Mouse (Mus musculus) lung, adult 2 months (tissue): ENCODE results near the gene Ocel1. TPM values are rescaled to one million over a fixed set of nuclear protein-coding genes. Genes with fewer than 3 reads are reported as not detected.

Experiments
- DNase-seq: peaks from one replicate; pipeline ENCODE4 v3.0.0; 2022
- H3K4me1 ChIP-seq: fragments of 200-500 bp; 2 replicates; pipeline ENCODE4 v1.6.1; 2011; ENCODE audit warnings: low read length; ENCODE audit not compliant: control insufficient read depth, insufficient read depth
- H3K4me3 ChIP-seq: fragments of 200-500 bp; replicated peaks from 2 replicates; pipeline ENCODE3; 2011; ENCODE audit warnings: low read depth, mild to moderate bottlenecking, control low read depth, low read length; ENCODE audit errors: extremely low read depth
- CTCF ChIP-seq: fragments of 200-500 bp; IDR thresholded peaks from 2 replicates; pipeline ENCODE4 v1.5.1; 2011; ENCODE audit warnings: mild to moderate bottlenecking, low read length, control low read depth; ENCODE audit not compliant: insufficient read depth
- POLR2A ChIP-seq: fragments of 200-500 bp; IDR thresholded peaks from 2 replicates; pipeline ENCODE4 v1.6.1; 2011; ENCODE audit warnings: low read depth, mild to moderate bottlenecking, control low read depth, low read length, borderline replicate concordance; ENCODE audit errors: extremely low read depth
- WGBS: fragments of 180-500 bp; shearing (Covaris S2); methylation state at CpG from one replicate; pipeline ENCODE4 v1.1.7; 2018; 5-methylcytosine and 5-hydroxymethylcytosine counted together
- polyA plus RNA-seq: library from polyadenylated mRNA; depleted of rRNA; stranded (reverse); fragments of >200 nt; gene quantifications from 2 replicates; pipeline ENCODE4 v1.2.3, GENCODE M21; 2012; rRNA removed

Gene Ocel1
- polyA plus RNA-seq, 1 experiment: 16.9 TPM

DNA sequence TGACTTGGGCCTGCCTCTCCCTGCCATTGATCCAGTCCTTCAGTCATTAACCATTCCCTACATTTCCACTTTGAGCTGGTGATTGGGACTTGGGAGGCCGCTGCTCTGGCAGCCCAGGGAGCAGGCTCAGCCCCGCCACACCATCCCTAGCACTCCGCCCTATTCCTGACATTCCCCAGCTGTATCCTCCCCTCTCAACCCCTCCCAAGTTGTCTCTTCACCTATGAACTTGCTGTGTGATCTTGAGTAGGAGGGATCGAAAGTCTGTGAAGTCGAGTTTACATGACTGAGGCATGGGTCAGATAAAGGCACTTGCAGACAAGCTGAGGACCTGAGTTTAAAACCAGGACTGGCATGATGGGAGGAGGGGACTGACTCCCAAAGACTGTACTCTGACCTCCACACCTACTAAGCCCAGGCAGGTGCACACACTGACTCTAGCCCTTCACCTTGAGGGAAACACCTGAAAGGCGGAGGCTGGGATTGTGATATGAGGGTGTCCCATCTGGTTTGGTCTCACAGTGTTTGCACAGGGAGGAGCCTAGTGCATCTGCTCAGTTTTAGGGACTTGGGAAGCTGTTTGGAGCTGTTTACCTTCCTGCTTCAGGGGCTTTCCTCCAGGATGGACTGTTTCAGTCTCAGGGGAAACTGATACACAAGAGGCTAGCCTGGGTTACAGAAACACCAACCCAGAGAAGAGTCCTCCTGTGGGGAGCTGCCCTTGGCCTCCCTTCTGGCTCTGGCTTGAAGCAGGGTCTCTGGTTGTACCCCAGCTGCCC, 32.2 kb downstream of the Ocel1 start:
- no peak for DNase-seq
- H3K4me3 ChIP-seq: no peak overlapping the region
- peaks cover 6% of the 10 kb centered on the region; the same call in 1 of the 2 replicates for H3K4me1 ChIP-seq
- WGBS: 64% methylated on average over 6 of the region's 6 CpGs
- TF ChIP-seq POLR2A (no peak), CTCF (no peak)

DNA sequence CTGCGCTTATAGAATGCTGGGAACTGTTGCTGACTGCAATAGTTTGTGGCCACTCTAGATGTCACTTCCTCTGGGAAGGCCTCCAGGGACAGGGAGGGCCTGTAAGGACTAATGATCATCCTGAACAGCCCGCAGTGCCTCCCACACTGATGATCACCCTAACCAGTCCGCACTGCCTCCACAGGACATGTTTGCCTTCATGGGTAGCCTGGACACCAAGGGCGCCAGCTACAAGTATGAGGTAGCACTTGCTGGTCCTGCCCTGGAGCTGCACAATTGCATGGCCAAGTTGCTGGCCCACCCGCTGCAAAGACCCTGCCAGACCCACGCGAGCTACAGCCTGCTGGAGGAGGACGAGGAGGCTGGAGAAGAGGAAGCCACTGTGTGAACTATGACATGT, 32.9 kb downstream of the Ocel1 start:
- Histone ChIP-seq H3K4me1 (peaks cover 6% of the 10 kb centered on the region; the same call in 1 of the 2 replicates), H3K4me3 (no peak overlapping the region)
- no peak for TF ChIP-seq CTCF
- no peak for TF ChIP-seq POLR2A
- no peak for DNase-seq
- 85% methylated on average over 8 of the region's 8 CpGs for WGBS

DNA sequence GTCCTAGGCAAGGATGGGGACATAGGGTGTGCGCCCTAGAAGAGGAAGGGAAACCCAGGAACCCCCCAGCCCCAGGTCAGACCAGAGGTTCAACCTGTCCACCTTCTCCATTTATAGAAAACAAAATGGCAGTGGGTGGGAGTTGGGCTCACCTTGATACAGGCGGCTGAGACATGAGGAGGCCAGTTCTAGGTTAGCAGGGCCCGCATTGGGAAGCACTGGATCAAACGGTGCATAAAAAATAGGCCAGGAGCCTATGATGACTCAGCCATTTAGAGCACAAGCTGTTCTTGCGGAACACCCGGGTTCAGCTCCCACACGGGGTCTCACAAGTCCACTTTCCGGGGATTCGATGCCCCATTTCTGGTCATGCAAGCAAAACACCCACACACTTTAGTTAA, 33.9 kb downstream of the Ocel1 start:
- 67% methylated on average over 9 of the region's 9 CpGs for WGBS
- no peak for DNase-seq
- TF ChIP-seq POLR2A (no peak), CTCF (no peak)
- no peak overlapping the region for H3K4me3 ChIP-seq
- H3K4me1 ChIP-seq: peaks cover 6% of the 10 kb centered on the region; the same call in 1 of the 2 replicates

DNA sequence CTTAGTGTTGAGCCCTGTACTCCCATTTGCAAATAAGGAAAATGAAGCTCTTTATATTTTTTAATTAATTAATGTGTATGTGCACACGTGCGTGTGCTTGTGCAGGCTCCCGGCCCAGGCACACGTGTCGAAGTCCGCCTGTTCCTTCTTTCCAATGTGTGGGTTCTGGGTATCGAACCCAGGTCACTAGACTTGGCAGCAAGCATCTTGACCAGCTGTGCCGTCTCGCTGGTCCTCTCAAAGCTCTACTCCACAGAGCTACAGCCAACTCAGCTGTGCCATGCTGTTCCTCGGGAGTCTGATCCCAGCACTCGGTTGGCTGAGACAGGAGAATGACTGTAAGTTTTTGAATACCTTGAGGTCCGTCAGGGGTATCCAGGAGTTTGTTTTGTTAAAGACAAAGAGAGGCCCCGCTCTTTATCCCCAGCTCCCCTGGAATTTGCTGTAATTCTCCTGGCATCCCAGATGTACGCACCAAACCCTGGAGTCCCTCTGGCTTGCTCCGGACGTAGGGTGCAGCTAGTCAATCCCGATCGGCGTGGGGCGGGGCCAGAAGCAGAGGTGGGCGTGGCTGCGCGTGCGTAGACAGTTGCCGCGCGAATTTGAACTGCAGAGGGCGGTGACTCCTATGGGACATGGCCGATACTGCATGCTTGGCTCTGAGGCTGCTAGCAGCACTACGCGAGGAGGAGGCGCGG, 34.5 kb downstream of the Ocel1 start, which contains the start of gene Ankle1:
Ankle1 (plus strand) TSS at position 610 of the 698 bp plus-strand sequence.
- peak; percentile 98 for DNase-seq
- Histone ChIP-seq H3K4me1 (peaks cover 6% of the 10 kb centered on the region; the same call in 1 of the 2 replicates), H3K4me3 (peak within 1 kb of the TSS; percentile 29)
- 13% methylated on average over 33 of the region's 33 CpGs for WGBS
- peak; percentile 64; the same call in 1 of the 2 replicates for TF ChIP-seq POLR2A
- TF ChIP-seq CTCF: peak; percentile 49

DNA sequence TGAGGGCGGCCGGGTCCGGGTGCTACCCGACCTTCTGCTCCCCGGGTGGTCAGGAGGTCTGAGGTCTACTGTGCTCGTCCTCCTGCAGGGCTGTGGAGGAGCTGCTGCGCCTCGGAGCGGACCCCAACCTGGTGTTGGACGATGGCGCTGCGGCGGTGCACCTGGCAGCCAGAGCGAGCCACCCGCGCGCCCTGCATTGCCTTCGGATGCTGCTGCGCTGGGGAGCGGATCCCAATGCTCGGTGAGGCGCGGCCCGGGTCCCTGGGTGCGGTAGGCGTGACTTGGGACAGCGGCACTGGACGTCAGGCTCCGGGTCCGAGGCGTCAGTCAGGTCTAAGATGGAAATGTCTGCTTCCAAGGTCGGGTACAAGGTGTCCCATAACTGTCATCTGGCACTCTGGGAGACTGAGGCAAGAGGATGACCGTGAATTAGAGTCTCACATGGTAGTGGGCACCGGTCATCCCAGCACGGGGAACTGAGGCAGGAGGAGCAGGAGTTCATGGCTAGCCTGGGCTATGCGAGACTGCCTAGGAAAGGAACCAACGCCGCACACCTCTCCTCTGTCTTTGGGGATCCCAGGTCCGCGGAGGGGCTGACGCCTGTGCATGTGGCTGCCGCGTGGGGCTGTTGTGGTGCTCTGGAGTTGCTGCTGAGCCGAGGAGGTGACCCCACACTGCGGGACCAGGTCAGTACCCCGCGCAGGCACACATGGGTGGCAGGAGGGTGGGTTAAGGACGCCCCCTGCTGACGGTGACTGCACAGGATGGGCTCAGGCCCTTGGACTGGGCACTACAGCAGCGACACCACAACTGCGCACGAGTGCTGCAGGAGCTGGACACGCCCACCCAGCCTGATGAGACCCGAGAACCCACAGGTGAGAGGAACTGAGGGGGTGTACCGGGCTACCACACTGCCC, 35.3 kb downstream of the Ocel1 start:
- H3K4me1 ChIP-seq: peaks cover 6% of the 10 kb centered on the region; the same call in 1 of the 2 replicates
- H3K4me3 ChIP-seq: no peak overlapping the region
- WGBS: under 1% methylated on average over 55 of the region's 55 CpGs
- peak; percentile 57 for DNase-seq
- TF ChIP-seq POLR2A: no peak
- peak; percentile 70 for TF ChIP-seq CTCF

DNA sequence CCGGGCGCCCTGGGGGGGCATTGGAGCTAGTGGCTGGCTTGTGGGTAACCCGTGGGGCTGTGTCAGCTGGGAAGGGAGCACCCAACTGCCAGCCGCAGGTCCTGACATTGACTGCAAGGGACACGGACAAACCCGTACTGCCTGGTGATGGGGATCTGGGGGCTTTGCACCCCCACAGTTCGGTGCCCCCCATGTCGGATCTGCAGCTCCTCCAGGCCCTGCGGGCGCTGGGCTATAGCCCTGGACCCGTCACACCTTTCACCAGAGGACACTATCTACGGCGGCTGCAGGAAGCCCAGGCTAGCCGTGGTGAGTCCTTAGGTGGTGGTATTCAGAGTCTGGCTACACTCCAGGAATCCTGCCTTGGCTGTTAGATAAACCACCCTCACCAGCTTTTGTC, 36.3 kb downstream of the Ocel1 start:
- H3K4me3 ChIP-seq: no peak overlapping the region
- DNase-seq: no peak
- no peak for TF ChIP-seq POLR2A
- no peak for TF ChIP-seq CTCF
- 89% methylated on average over 14 of the region's 14 CpGs for WGBS
- H3K4me1 ChIP-seq: peaks cover 6% of the 10 kb centered on the region; the same call in 1 of the 2 replicates

DNA sequence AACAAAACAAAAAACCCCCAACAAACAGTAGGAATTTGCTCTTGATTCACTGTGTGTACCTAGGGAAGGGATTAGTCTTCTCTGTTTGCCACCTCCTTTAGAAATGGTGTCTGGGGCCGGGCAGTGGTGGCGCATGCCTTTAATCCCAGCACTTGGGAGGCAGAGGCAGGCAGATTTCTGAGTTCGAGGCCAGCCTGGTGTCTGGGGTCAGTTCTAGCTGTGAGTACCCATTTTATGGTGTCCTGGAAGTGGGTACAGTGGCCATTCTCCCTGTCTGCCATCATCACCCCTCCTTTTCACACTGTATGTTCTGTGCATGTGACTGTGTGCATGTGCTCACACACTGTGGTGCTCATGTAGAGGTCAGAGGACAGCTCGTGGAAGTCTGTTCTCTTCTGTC, 37.1 kb downstream of the Ocel1 start:
- no peak overlapping the region for H3K4me3 ChIP-seq
- peaks cover 6% of the 10 kb centered on the region; the same call in 1 of the 2 replicates for H3K4me1 ChIP-seq
- no peak for DNase-seq
- TF ChIP-seq POLR2A (no peak), CTCF (no peak)
- WGBS: 96% methylated on average over 4 of the region's 4 CpGs

DNA sequence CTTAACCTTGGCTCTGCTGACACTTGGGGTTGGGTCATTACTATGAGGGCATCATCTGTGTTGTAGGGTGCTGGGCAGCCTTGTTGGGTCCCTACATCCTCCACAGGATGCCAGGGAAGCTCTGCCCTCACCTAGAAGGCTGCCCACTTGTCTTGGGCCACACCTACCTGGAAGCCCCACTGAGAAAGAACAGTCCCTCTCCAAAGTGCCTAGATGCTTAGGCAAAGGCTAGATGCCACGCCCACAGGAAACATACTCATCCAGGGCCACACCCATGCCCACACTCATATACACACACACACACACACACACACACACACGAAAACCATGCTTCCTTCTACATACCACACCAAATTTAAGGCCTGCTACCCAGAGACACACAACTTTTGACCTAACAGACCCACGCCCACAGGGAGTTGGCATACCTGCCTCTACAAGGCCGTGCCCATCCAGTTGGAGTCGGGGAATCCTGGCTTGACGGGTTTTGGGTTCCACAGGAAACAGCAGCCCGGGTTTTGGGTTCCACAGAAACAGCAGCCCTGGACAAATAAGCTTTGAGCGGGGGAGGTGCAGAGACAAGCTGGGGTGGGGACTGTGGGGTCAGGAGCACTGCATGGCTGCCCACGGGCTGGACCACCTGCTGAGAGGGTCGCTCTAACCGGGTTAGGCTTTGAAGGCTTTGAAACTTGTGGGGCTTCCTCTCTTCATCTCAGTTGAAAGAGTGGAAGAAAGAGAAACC, 40.6 kb downstream of the Ocel1 start:
- H3K4me1 ChIP-seq: no peaks in the 10 kb centered on the region
- 40% methylated on average over 11 of the region's 11 CpGs for WGBS
- TF ChIP-seq CTCF (no peak), POLR2A (no peak)
- no peak overlapping the region for H3K4me3 ChIP-seq
- DNase-seq: no peak

DNA sequence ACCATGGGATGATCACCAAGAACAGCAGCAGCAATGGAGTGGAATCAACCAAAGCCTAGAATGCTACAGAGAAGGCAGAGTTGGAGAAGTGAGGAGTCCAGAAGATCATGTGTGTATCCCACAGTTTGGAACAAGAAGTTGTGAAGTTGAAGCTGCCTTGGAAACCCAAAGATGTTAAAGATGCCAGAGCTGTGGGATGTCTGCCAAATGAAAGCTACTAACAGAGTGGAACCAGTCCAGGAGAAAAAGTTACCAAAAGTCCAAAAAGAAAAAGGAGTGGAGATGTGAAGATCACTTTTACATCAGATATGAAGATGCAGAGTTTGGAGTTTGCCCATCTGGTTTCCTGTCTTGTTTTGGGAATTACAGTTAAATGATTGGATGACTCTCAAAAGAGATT, 51.0 kb downstream of the Ocel1 start:
- DNase-seq: no peak
- no peak overlapping the region for H3K4me3 ChIP-seq
- TF ChIP-seq CTCF (no peak), POLR2A (no peak)
- H3K4me1 ChIP-seq: no peaks in the 10 kb centered on the region

Other genes starting within 250 kb of the Ocel1 start
- gene Myo9b, start 98.6 kb upstream of the Ocel1 start, polyA plus RNA-seq: 32.7 and 37.6 TPM in 2 replicates
- 6.4 and 9.8 TPM in 2 replicates for gene Haus8, start 98.4 kb upstream of the Ocel1 start, polyA plus RNA-seq
- 111 and 121 TPM in 2 replicates for gene Use1, start 4.5 kb upstream of the Ocel1 start, polyA plus RNA-seq
- 133 and 205 TPM in 2 replicates for gene Nr2f6, start 10.7 kb downstream of the Ocel1 start, polyA plus RNA-seq
- gene Ushbp1, start 24.5 kb downstream of the Ocel1 start, polyA plus RNA-seq: 155 and 170 TPM in 2 replicates
- gene Babam1, start 25.6 kb downstream of the Ocel1 start, polyA plus RNA-seq: 120 and 145 TPM in 2 replicates
- 1.4 and 2.2 TPM in 2 replicates for gene Ankle1, start 34.7 kb downstream of the Ocel1 start, polyA plus RNA-seq
- 38.1 and 43.3 TPM in 2 replicates for gene Abhd8, start 92.4 kb downstream of the Ocel1 start, polyA plus RNA-seq
- gene Mrpl34, start 93.7 kb downstream of the Ocel1 start, polyA plus RNA-seq: 59.4 and 72.5 TPM in 2 replicates
- 84.4 and 85.9 TPM in 2 replicates for gene Dda1, start 97.9 kb downstream of the Ocel1 start, polyA plus RNA-seq
- 25.5 and 30.6 TPM in 2 replicates for gene Ano8, start 114.7 kb downstream of the Ocel1 start, polyA plus RNA-seq
- 26.0 and 30.4 TPM in 2 replicates for gene Gtpbp3, start 116.8 kb downstream of the Ocel1 start, polyA plus RNA-seq
- gene Plvap, start 140.5 kb downstream of the Ocel1 start, polyA plus RNA-seq: 1,109 and 1,564 TPM in 2 replicates
- 0.42 and 0.49 TPM in 2 replicates for gene Ccdc194, start 154.4 kb downstream of the Ocel1 start, polyA plus RNA-seq
- gene Bst2, start 166.2 kb downstream of the Ocel1 start, polyA plus RNA-seq: 437 and 505 TPM in 2 replicates
- gene Mvb12a, start 171.6 kb downstream of the Ocel1 start, polyA plus RNA-seq: 131 and 132 TPM in 2 replicates
- gene Tmem221, start 187.6 kb downstream of the Ocel1 start, polyA plus RNA-seq: 18.5 and 25.2 TPM in 2 replicates
- gene Nxnl1, start 195.3 kb downstream of the Ocel1 start, polyA plus RNA-seq: 0.09 TPM in 1 of 2 replicates, not detected in the other
- 73.5 and 101 TPM in 2 replicates for gene Slc27a1, start 197.6 kb downstream of the Ocel1 start, polyA plus RNA-seq
- 140 TPM in 2 replicates for gene Pgls, start 220.9 kb downstream of the Ocel1 start, polyA plus RNA-seq
- gene Fam129c, start 226.3 kb downstream of the Ocel1 start, polyA plus RNA-seq: 4.8 and 5.4 TPM in 2 replicates
- gene Colgalt1, start 239.7 kb downstream of the Ocel1 start, polyA plus RNA-seq: 172 and 200 TPM in 2 replicates